Mouse (Mus musculus) hindbrain, embryonic 14.5 days (tissue): ENCODE results near the gene Pou6f1. TPM values are rescaled to one million over a fixed set of nuclear protein-coding genes. Genes with fewer than 3 reads are reported as not detected.
"Not testable (repeated sequence)": the region's sequence is repeated elsewhere in the genome, so short reads cannot be mapped to it uniquely, and the experiment has no call there.

Experiments used
- ATAC-seq: fragments of 200-750 bp; cut with Nextera tagmentation; 2 replicates; pipeline ENCODE4 v1.8.0; 2017; ENCODE audit warnings: moderate number of reproducible peaks, mild to moderate bottlenecking, moderate TSS enrichment, moderate library complexity; ENCODE audit not compliant: low FRiP score
- DNase-seq: peaks from one replicate; pipeline ENCODE4 v3.0.0-alpha.2; 2015; ENCODE audit warnings: low spot score
- H3K27ac ChIP-seq: fragments of 300-500 bp; sonication (generic); 2 replicates; pipeline ENCODE4 v1.5.1; 2014; ENCODE audit warnings: mild to moderate bottlenecking, moderate library complexity
- H3K27me3 ChIP-seq: fragments of 300-500 bp; sonication (generic); 2 replicates; pipeline ENCODE4 v1.6.1; 2014; ENCODE audit warnings: mild to moderate bottlenecking, low read length, mixed read lengths; ENCODE audit not compliant: control insufficient read depth, insufficient read depth
- H3K36me3 ChIP-seq: fragments of 300-500 bp; sonication (generic); replicated peaks from 2 replicates; pipeline ENCODE4 v1.6.1; 2014; ENCODE audit not compliant: control insufficient read depth, insufficient read depth
- H3K4me1 ChIP-seq: fragments of 300-500 bp; sonication (generic); replicated peaks from 2 replicates; pipeline ENCODE4 v1.6.1; 2014; ENCODE audit warnings: antibody characterized with exemption, low read length, mixed read lengths; ENCODE audit not compliant: control insufficient read depth, insufficient read depth
- H3K4me2 ChIP-seq: fragments of 300-500 bp; sonication (generic); replicated peaks from 2 replicates; pipeline ENCODE4 v1.6.1; 2014; ENCODE audit warnings: mild to moderate bottlenecking, moderate library complexity
- H3K4me3 ChIP-seq: fragments of 300-500 bp; sonication (generic); replicated peaks from 2 replicates; pipeline ENCODE4 v1.5.1; 2014; ENCODE audit warnings: mild to moderate bottlenecking, low read length
- H3K9ac ChIP-seq: fragments of 300-500 bp; sonication (generic); 2 replicates; pipeline ENCODE4 v1.6.1; 2014
- H3K9me3 ChIP-seq: fragments of 300-500 bp; sonication (generic); 2 replicates; pipeline ENCODE4 v1.6.1; 2016; ENCODE audit warnings: low read length; ENCODE audit not compliant: control insufficient read depth
- WGBS: fragments of 180-500 bp; shearing (Covaris S2); extraction: QIAGEN DNeasy Blood & Tissue Kit; methylation state at CpG from one replicate; pipeline ENCODE4 v1.1.7; 2014; 5-methylcytosine and 5-hydroxymethylcytosine counted together
- polyA plus RNA-seq: library from polyadenylated mRNA; unstranded; fragments of >200 nt; fragmentation: Nextera tagmentation; extraction: Ambion mirVana; gene quantifications from 2 replicates; pipeline ENCODE4 v1.2.1, GENCODE M21; 2014

The Pou6f1 gene
- polyA plus RNA-seq, 1 experiment from 2014 or later, result 41.7 TPM

- no peak overlapping the region for H3K4me2 ChIP-seq
- no peaks in the 10 kb centered on the region for H3K9me3 ChIP-seq
- peaks cover 6% of the 10 kb centered on the region for H3K36me3 ChIP-seq
- H3K27me3 ChIP-seq, result no peaks in the 10 kb centered on the region
- 84% methylated on average over 2 of the region's 2 CpGs for WGBS
- no peak overlapping the region for H3K4me3 ChIP-seq
- peaks cover 18% of the 10 kb centered on the region; the same call in 1 of the 2 replicates for H3K4me1 ChIP-seq
- ATAC-seq (no peak), DNase-seq (no peak)
- no peak overlapping the region for H3K27ac ChIP-seq
- H3K9ac ChIP-seq, result no peak overlapping the region
Observed at GRCm38 (mm10) chr15:100612432-100612831, 12.6 kb upstream of the Pou6f1 start.

- WGBS, result 85% methylated on average over 7 of the region's 7 CpGs
- H3K4me1 ChIP-seq, result peaks cover 16% of the 10 kb centered on the region; the same call in 1 of the 2 replicates
- no peaks in the 10 kb centered on the region for H3K27me3 ChIP-seq
- no peak for DNase-seq
- H3K27ac ChIP-seq, result no peak overlapping the region
- H3K4me2 ChIP-seq, result no peak overlapping the region
- H3K4me3 ChIP-seq, result no peak overlapping the region
- no peak overlapping the region for H3K9ac ChIP-seq
- no peak for ATAC-seq
- no peaks in the 10 kb centered on the region for H3K9me3 ChIP-seq
- peaks cover under 1% of the 10 kb centered on the region; the same call in 1 of the 2 replicates for H3K36me3 ChIP-seq
Observed at GRCm38 (mm10) chr15:100611951-100612350, 12.2 kb upstream of the Pou6f1 start.

GRCm38 (mm10) chr15:100606677-100607076 is 6.9 kb upstream of the Pou6f1 start:
- 91% methylated on average over 8 of the region's 8 CpGs for WGBS
- not testable (repeated sequence) for H3K9ac ChIP-seq, DNase-seq, H3K4me3 ChIP-seq, ATAC-seq, H3K9me3 ChIP-seq, H3K36me3 ChIP-seq, H3K27me3 ChIP-seq, H3K27ac ChIP-seq, H3K4me2 ChIP-seq
- peaks cover 11% of the 10 kb centered on the region; the same call in 1 of the 2 replicates for H3K4me1 ChIP-seq

- no peak for ATAC-seq
- H3K4me1 ChIP-seq, result peaks cover 23% of the 10 kb centered on the region
- H3K9ac ChIP-seq, result no peak overlapping the region
- H3K9me3 ChIP-seq, result no peaks in the 10 kb centered on the region
- DNase-seq, result no peak
- no peak overlapping the region for H3K27ac ChIP-seq
- no peak overlapping the region for H3K4me3 ChIP-seq
- WGBS, result 68% methylated on average over 3 of the region's 3 CpGs
- H3K4me2 ChIP-seq, result no peak overlapping the region
- H3K27me3 ChIP-seq, result no peaks in the 10 kb centered on the region
- no peaks in the 10 kb centered on the region for H3K36me3 ChIP-seq
Observed at GRCm38 (mm10) chr15:100601669-100602068, 1.9 kb upstream of the Pou6f1 start.

GRCm38 (mm10) chr15:100600696-100601272 is 1.0 kb upstream of the Pou6f1 start:
- H3K4me1 ChIP-seq, result peaks cover 23% of the 10 kb centered on the region
- no peak overlapping the region for H3K27ac ChIP-seq
- H3K4me3 ChIP-seq, result peak overlapping the region; percentile 73
- H3K4me2 ChIP-seq, result peak overlapping the region; percentile 88
- no peaks in the 10 kb centered on the region for H3K9me3 ChIP-seq
- no peaks in the 10 kb centered on the region for H3K36me3 ChIP-seq
- DNase-seq (no peak), ATAC-seq (no peak)
- no peaks in the 10 kb centered on the region for H3K27me3 ChIP-seq
- 14% methylated on average over 21 of the region's 21 CpGs for WGBS
- peak overlapping the region; percentile 95; the same call in 1 of the 2 replicates for H3K9ac ChIP-seq

- peak overlapping the region; percentile 88 for H3K4me2 ChIP-seq
- no peaks in the 10 kb centered on the region for H3K36me3 ChIP-seq
- no peaks in the 10 kb centered on the region for H3K27me3 ChIP-seq
- no peaks in the 10 kb centered on the region for H3K9me3 ChIP-seq
- ATAC-seq (peak; percentile 77), DNase-seq (peak; percentile 81)
- peaks cover 18% of the 10 kb centered on the region for H3K4me1 ChIP-seq
- H3K9ac ChIP-seq, result peak overlapping the region; percentile 95
- WGBS, result 1% methylated on average over 35 of the region's 35 CpGs
- H3K4me3 ChIP-seq, result peak overlapping the region; percentile 73
- peak overlapping the region; percentile 83 for H3K27ac ChIP-seq
Observed at GRCm38 (mm10) chr15:100600047-100600695, 387 bp upstream of the Pou6f1 start.

- WGBS, result 1% methylated on average over 12 of the region's 12 CpGs
Observed at GRCm38 (mm10) chr15:100598883-100599275, 905 bp downstream of the Pou6f1 start.

GRCm38 (mm10) chr15:100598287-100598882 is 1.4 kb downstream of the Pou6f1 start:
- DNase-seq (no peak), ATAC-seq (no peak)
- no peaks in the 10 kb centered on the region for H3K36me3 ChIP-seq
- peak overlapping the region; percentile 83 for H3K27ac ChIP-seq
- H3K4me1 ChIP-seq, result peaks cover 12% of the 10 kb centered on the region; the same call in 1 of the 2 replicates
- WGBS, result 27% methylated on average over 9 of the region's 9 CpGs
- no peaks in the 10 kb centered on the region for H3K9me3 ChIP-seq
- no peaks in the 10 kb centered on the region for H3K27me3 ChIP-seq
- peak overlapping the region; percentile 73 for H3K4me3 ChIP-seq
- H3K9ac ChIP-seq, result peak overlapping the region; percentile 95
- peak overlapping the region; percentile 88 for H3K4me2 ChIP-seq

More at GRCm38 (mm10) chr15:100598883-100599275, 905 bp downstream of the Pou6f1 start:
- peak; percentile 65 for DNase-seq
- Histone ChIP-seq H3K4me1 (peaks cover 12% of the 10 kb centered on the region; the same call in 1 of the 2 replicates), H3K27ac (peak overlapping the region; percentile 83), H3K9me3 (no peaks in the 10 kb centered on the region), H3K9ac (peak overlapping the region; percentile 95), H3K4me3 (peak overlapping the region; percentile 73), H3K4me2 (peak overlapping the region; percentile 88), H3K36me3 (no peaks in the 10 kb centered on the region), H3K27me3 (no peaks in the 10 kb centered on the region)
- peak; percentile 26; the same call in 1 of the 2 replicates for ATAC-seq

GRCm38 (mm10) chr15:100592817-100593216 is 7.0 kb downstream of the Pou6f1 start:
- ATAC-seq (no peak), DNase-seq (no peak)
- H3K4me1 ChIP-seq, result no peaks in the 10 kb centered on the region
- no peaks in the 10 kb centered on the region for H3K9me3 ChIP-seq
- H3K9ac ChIP-seq, result no peak overlapping the region
- no peak overlapping the region for H3K4me3 ChIP-seq
- H3K27ac ChIP-seq, result no peak overlapping the region
- H3K36me3 ChIP-seq, result peaks cover 37% of the 10 kb centered on the region
- H3K4me2 ChIP-seq, result no peak overlapping the region
- WGBS, result 89% methylated on average over 6 of the region's 6 CpGs
- H3K27me3 ChIP-seq, result no peaks in the 10 kb centered on the region
